Mouse (Mus musculus) hindbrain, postnatal 0 days (tissue): ENCODE measurements at regions not wholly inside any gene's neighbourhood (a gene's known extent, or its start where the extent isn't known, plus 50 kb on each side); places are given as distances from the start of the nearest gene placed in this dataset.
A peak's percentile ranks its signal among the peaks of the same experiment; 100 is the strongest.

ENCODE experiments used
- ATAC-seq: fragments of 200-750 bp; cut with Nextera tagmentation; 2 replicates; pipeline ENCODE4 v1.8.0; 2017; ENCODE audit warnings: mild to moderate bottlenecking, moderate TSS enrichment, moderate library complexity
- DNase-seq: peaks from one replicate; pipeline ENCODE4 v3.0.0-alpha.2; 2015; ENCODE audit warnings: low spot score
- H3K27ac ChIP-seq: fragments of 300-500 bp; sonication (generic); 2 replicates; pipeline ENCODE4 v1.5.1; 2014; ENCODE audit warnings: mild to moderate bottlenecking
- H3K27me3 ChIP-seq: fragments of 300-500 bp; sonication (generic); 2 replicates; pipeline ENCODE4 v1.6.1; 2014; ENCODE audit warnings: low read length, mixed read lengths; ENCODE audit not compliant: insufficient read depth
- H3K36me3 ChIP-seq: fragments of 300-500 bp; sonication (generic); 2 replicates; pipeline ENCODE4 v1.6.1; 2014; ENCODE audit warnings: low read length, mixed read lengths; ENCODE audit not compliant: insufficient read depth
- H3K4me1 ChIP-seq: fragments of 300-500 bp; sonication (generic); 2 replicates; pipeline ENCODE4 v1.6.1; 2014; ENCODE audit warnings: antibody characterized with exemption, low read length, mixed read lengths; ENCODE audit not compliant: insufficient read depth
- H3K4me2 ChIP-seq: fragments of 300-500 bp; sonication (generic); 2 replicates; pipeline ENCODE4 v1.6.1; 2014; ENCODE audit warnings: low read depth, mild to moderate bottlenecking, low read length, moderate library complexity, mixed read lengths
- H3K4me3 ChIP-seq: fragments of 300-500 bp; sonication (generic); 2 replicates; pipeline ENCODE4 v1.5.1; 2014; ENCODE audit warnings: low read length
- H3K9ac ChIP-seq: fragments of 300-500 bp; sonication (generic); replicated peaks from 2 replicates; pipeline ENCODE4 v1.6.1; 2014; ENCODE audit warnings: mild to moderate bottlenecking, low read length, moderate library complexity, mixed read lengths
- H3K9me3 ChIP-seq: fragments of 300-500 bp; sonication (generic); 2 replicates; pipeline ENCODE4 v1.6.1; 2016; ENCODE audit warnings: low read length, mixed read lengths
- CTCF ChIP-seq: IDR thresholded peaks from 2 replicates; pipeline ENCODE4 v1.5.1; 2016; ENCODE audit warnings: antibody characterized with exemption, control low read depth, low read depth
- WGBS: fragments of 180-500 bp; shearing (Covaris S2); extraction: QIAGEN DNeasy Blood & Tissue Kit; methylation state at CpG from one replicate; pipeline ENCODE4 v1.1.7; 2014; 5-methylcytosine and 5-hydroxymethylcytosine counted together

DNA sequence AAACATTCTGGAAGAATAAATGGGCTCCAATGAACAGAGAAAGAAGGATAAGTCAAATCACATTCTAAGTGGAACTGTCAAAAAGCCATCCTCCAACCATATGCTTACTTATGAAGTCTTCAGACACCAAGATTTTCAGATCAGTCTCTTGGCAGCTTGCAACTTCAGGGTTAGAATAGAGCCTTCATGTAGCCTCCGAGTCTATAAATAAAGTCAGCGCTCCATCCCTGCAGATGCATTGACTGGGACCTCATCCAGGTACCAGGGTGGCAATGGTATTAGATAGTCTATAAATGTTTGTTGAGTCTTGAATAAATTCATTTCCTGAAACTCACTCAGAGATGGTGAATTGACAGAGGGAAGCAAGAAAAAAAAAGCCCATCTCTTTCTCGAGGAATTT is 107.2 kb upstream of the Eepd1 start:
- Histone ChIP-seq H3K9ac (no peak overlapping the region), H3K4me2 (no peak overlapping the region), H3K27ac (no peak overlapping the region), H3K9me3 (no peaks in the 10 kb centered on the region), H3K36me3 (no peaks in the 10 kb centered on the region), H3K27me3 (no peaks in the 10 kb centered on the region), H3K4me3 (no peak overlapping the region), H3K4me1 (no peaks in the 10 kb centered on the region; the same call in 1 of the 2 replicates)
- no peak for TF ChIP-seq CTCF
- 85% methylated on average over 3 of the region's 3 CpGs for WGBS
- ATAC-seq, result no peak
- DNase-seq, result no peak

DNA sequence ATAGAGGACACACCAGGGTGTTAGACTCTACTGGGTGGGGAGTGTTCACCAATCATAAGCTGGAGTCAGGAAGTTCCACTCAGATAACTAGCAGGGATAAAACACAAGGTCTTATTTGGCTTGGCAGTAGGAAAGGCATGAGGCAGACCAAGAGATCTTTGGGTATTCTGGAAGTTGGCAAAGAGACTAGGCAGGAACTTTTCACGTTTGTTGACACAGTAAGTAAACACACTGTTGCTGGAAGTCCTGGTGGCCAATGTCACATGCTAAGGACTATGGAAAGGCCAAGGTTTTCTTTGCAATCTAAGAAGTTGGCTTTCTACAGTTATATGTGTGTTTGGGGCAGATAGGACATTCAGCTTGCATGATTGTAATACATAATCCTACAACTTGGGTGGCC is 105.1 kb upstream of the Eepd1 start:
- no peak for TF ChIP-seq CTCF
- ATAC-seq (no peak), DNase-seq (no peak)
- 47% methylated on average over 1 of the region's 1 CpGs for WGBS
- H3K4me2 ChIP-seq, result no peak overlapping the region
- no peak overlapping the region for H3K27ac ChIP-seq
- no peaks in the 10 kb centered on the region for H3K36me3 ChIP-seq
- H3K9me3 ChIP-seq, result no peaks in the 10 kb centered on the region
- no peak overlapping the region for H3K9ac ChIP-seq
- no peaks in the 10 kb centered on the region; the same call in 1 of the 2 replicates for H3K4me1 ChIP-seq
- H3K27me3 ChIP-seq, result no peaks in the 10 kb centered on the region
- no peak overlapping the region for H3K4me3 ChIP-seq

GRCm38 (mm10) chr9:25377771-25378747 is 103.3 kb upstream of the Eepd1 start:
- Histone ChIP-seq H3K4me3 (no peak overlapping the region), H3K4me2 (no peak overlapping the region), H3K9me3 (no peaks in the 10 kb centered on the region), H3K4me1 (no peaks in the 10 kb centered on the region; the same call in 1 of the 2 replicates), H3K27me3 (no peaks in the 10 kb centered on the region), H3K27ac (peak overlapping the region; percentile 69), H3K9ac (no peak overlapping the region), H3K36me3 (no peaks in the 10 kb centered on the region)
- peak; percentile 77 for DNase-seq
- no peak for TF ChIP-seq CTCF
- ATAC-seq, result peak; percentile 96
- WGBS, result 39% methylated on average over 12 of the region's 12 CpGs

DNA sequence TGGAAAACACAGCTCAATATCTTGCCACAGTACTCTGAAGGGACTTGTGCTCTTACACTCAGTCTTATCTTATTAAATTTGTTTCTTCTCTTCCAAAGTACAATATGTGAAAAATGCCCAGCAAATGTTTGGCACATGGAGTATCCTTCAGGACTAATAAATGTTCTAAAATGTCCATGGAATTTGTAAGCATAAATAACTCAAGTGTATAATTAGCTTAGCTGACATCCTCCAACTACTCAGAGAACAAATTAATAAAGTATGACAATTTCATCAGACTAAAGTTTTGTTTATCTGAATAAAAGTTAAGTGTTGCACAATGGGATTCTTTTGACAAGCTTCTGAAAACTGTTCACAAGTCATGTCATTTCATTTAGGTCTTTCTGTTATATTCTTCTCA is 96.0 kb upstream of the Eepd1 start:
- Histone ChIP-seq H3K9me3 (no peaks in the 10 kb centered on the region), H3K9ac (no peak overlapping the region), H3K4me1 (no peaks in the 10 kb centered on the region), H3K27ac (no peak overlapping the region), H3K27me3 (no peaks in the 10 kb centered on the region), H3K36me3 (no peaks in the 10 kb centered on the region), H3K4me2 (no peak overlapping the region), H3K4me3 (no peak overlapping the region)
- TF ChIP-seq CTCF, result no peak
- DNase-seq, result no peak
- no peak for ATAC-seq

DNA sequence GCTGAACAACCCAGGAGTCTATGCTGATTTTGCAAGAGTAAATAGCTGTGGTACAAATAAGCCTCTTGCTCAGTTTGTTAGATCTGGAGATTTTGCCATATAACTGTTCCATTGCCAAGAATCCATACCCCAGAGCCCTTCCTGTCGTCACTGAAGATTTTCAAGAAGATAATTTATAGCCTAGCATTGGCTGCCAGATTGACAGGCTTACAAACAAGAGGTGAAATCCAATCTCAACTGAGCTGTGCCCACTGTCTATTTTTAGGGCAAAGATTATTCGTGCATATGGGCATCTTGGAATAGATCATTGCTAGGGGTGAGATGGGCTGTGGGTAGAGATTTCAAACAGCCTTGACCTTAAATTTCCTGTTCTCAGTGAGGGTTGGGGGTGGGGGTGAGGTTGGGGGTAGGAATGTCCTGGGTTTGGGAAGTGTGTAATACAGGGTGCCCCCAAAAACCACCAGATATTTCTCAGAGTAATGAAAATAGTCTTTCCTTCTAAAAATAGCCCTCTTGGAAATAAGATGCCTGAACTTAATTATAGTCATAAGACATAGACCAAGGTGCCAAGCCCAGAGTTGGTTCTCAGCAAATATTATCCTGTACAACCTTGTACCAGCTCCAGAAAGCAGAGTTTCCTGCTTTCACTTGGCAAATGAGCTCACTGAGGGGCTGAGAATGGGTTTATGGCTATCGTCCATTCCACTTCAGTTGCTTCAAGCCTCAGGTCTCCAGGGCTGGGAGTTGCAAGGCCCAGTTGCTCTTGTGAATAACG is 93.3 kb upstream of the Eepd1 start:
- H3K9ac ChIP-seq, result no peak overlapping the region
- no peak for DNase-seq
- H3K4me3 ChIP-seq, result no peak overlapping the region
- no peak for TF ChIP-seq CTCF
- H3K4me1 ChIP-seq, result no peaks in the 10 kb centered on the region
- 70% methylated on average over 4 of the region's 4 CpGs for WGBS
- H3K4me2 ChIP-seq, result no peak overlapping the region
- ATAC-seq, result no peak
- no peak overlapping the region for H3K27ac ChIP-seq
- H3K9me3 ChIP-seq, result no peaks in the 10 kb centered on the region
- H3K36me3 ChIP-seq, result no peaks in the 10 kb centered on the region
- no peaks in the 10 kb centered on the region for H3K27me3 ChIP-seq

DNA sequence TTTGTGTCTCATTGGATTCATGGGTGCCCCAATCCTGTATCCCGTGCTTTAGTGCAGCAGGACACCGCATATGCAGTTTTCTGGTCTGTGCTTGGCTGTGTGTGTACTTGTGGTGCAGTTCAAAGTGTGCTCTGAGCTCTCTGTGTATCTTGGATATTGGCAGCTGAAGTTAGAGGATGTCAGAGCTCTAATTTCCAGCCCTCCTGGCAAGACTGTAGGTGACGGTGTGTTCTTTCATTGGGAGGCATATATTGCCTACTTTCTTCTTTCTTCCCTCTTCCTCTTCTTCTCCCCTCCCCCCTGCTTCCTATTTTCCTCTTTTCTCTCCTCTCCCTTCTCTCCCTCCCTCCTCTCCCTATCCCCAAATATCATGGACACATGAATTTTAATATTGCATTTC is 92.0 kb upstream of the Eepd1 start:
- ATAC-seq (no peak), DNase-seq (no peak)
- no peaks in the 10 kb centered on the region for H3K36me3 ChIP-seq
- WGBS, result 81% methylated on average over 3 of the region's 3 CpGs
- H3K4me3 ChIP-seq, result no peak overlapping the region
- TF ChIP-seq CTCF, result no peak
- H3K4me1 ChIP-seq, result no peaks in the 10 kb centered on the region
- no peaks in the 10 kb centered on the region for H3K9me3 ChIP-seq
- H3K27me3 ChIP-seq, result no peaks in the 10 kb centered on the region
- no peak overlapping the region for H3K4me2 ChIP-seq
- no peak overlapping the region for H3K9ac ChIP-seq
- H3K27ac ChIP-seq, result no peak overlapping the region
